Mouse (Mus musculus): ENCODE data around the gene Kri1.

DNA sequence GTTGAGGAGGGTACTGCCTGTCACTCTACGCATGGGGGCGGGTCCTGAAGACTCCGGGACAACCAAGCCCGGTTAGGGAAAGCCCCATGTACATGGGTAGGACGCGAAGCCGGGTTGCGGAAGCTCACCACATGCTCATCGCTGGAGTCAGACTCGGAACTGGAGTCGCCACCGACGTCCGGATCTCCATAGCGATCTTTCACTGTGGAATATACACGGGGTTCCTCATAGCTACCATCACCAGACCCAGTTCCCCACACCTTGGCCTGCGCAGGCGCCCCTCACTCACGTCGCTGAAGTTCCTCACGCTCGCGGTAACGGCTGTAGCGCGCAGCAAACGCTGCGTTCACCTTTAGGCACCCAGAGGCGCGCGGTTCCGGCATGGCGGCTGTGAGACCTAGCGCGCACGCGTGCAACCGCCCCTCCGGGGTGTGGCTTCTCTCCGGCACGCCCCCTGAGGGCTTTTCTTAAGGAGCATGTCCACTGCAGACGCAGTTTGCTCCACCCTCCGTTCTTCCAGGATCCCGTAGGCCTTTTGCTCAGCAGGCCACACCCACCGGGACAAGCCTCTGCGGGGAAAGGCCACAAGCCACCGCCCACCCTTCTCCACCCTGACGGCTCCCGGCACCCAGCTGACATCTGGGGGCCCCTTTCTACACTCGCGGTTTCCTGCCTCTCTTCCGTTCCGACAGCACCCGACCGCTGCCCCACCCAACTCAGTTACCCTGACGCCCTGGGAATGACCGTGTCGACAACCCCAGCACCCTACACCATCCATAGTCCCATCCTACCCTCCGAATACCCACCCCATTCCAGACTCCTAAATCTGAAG lies at the start of gene Kri1:
- TF ChIP-seq CTCF (IDR thresholded peaks at IDR 0.05; ENCODE audit: borderline replicate concordance, insufficient read depth, low read length) (no peak), POLR2A (IDR thresholded peaks at IDR 0.05; ENCODE audit: low read depth, low read length) (peak; percentile 96)
